Comparison of ENCODE assay signal across 8 mouse cellular contexts in genomic region chr11:61300716-61301392, GRCm38 (mm10). TPM values are rescaled to one million over a fixed set of nuclear protein-coding genes. Genes with fewer than 3 reads are reported as not detected.
DNase-seq lines count a peak whose midpoint lies in the region; ATAC-seq lines count a peak whose summit lies in the region.

No protein-coding gene starts in this region.

- peak; percentile 24 to 56 for DNase-seq in adrenal gland, adult (ENCODE audit: inconsistent age in 2 of 2, low spot score in 1 of 2)
- no peak for DNase-seq in adrenal gland, adult 8-10 months
- peak; percentile 27 for DNase-seq in hindbrain, embryonic 10.5 days (ENCODE audit: low spot score)
- peak; percentile 5 for DNase-seq in liver, embryonic 13.5 days
- no peak for DNase-seq in spleen, postnatal 36 days (ENCODE audit: low spot score in 2 of 2)
- no peak for DNase-seq in layer of hippocampus, adult 9-11 months
- DNase-seq in left cerebral cortex, postnatal 25 days (ENCODE audit: low spot score in 2 of 2): no peak

- intact Hi-C loops in left cerebral cortex, postnatal 25 days (cut with DNase I): no loop called here

- WGBS in hindbrain, embryonic 10.5 days: 13% methylated on average over 15 of the region's 16 CpGs
- WGBS in liver, embryonic 13.5 days (ENCODE audit: insufficient replicate concordance): 37% methylated on average over 12 of the region's 16 CpGs

- H3K9ac ChIP-seq in liver, embryonic 13.5 days: peak overlapping the region; percentile 22; the same call in 1 of the 2 replicates

- no peaks in the 10 kb centered on the region for H3K36me3 ChIP-seq in hindbrain, embryonic 10.5 days
- H3K36me3 ChIP-seq in liver, embryonic 13.5 days: no peaks in the 10 kb centered on the region

- peaks cover 8% of the 10 kb centered on the region; the same call in 1 of the 2 replicates for H3K4me1 ChIP-seq in brown adipose tissue, adult 24 weeks (ENCODE audit: control insufficient read depth, insufficient read depth, insufficient read length, low read length)
- H3K4me1 ChIP-seq in hindbrain, embryonic 10.5 days (replicated peaks): peaks cover 26% of the 10 kb centered on the region
- H3K4me1 ChIP-seq in liver, embryonic 13.5 days (replicated peaks): peaks cover 14% of the 10 kb centered on the region

- H3K4me2 ChIP-seq in liver, embryonic 13.5 days: peak overlapping the region; percentile 52

- no peaks in the 10 kb centered on the region for H3K27me3 ChIP-seq in hindbrain, embryonic 10.5 days (ENCODE audit: insufficient read depth, poor library complexity, severe bottlenecking)
- no peaks in the 10 kb centered on the region for H3K27me3 ChIP-seq in liver, embryonic 13.5 days

- peak overlapping the region; percentile 31 for H3K4me3 ChIP-seq in brown adipose tissue, adult 24 weeks (ENCODE audit: insufficient read depth, low read depth, low read length)
- H3K4me3 ChIP-seq in hindbrain, embryonic 10.5 days: peak overlapping the region; percentile 20; the same call in 1 of the 2 replicates
- H3K4me3 ChIP-seq in liver, embryonic 13.5 days (replicated peaks): peak overlapping the region; percentile 10; the same call in 1 of the 2 replicates

- peaks cover 5% of the 10 kb centered on the region for H3K9me3 ChIP-seq in hindbrain, embryonic 10.5 days
- H3K9me3 ChIP-seq in liver, embryonic 13.5 days (replicated peaks): no peaks in the 10 kb centered on the region

- peak; percentile 63; the same call in 1 of the 2 replicates for ATAC-seq in liver, embryonic 13.5 days (ENCODE audit: low read depth)

- H3K27ac ChIP-seq in brown adipose tissue, adult 24 weeks (replicated peaks; ENCODE audit: low read depth, low read length): peak overlapping the region; percentile 81
- peak overlapping the region; percentile 70 for H3K27ac ChIP-seq in hindbrain, embryonic 10.5 days
- H3K27ac ChIP-seq in liver, embryonic 13.5 days: no peak overlapping the region

RNA-seq across cellular contexts. Expression of gene Aldh3a2, which starts 33.6 kb away (rescaled TPM):
- 10 to 100 TPM; 54.6 to 81.7 (median 68.1) TPM for total RNA-seq in adrenal gland, adult 8-10 months (2022)
- polyA plus RNA-seq in brown adipose tissue, adult 24 weeks (2012; ENCODE audit: insufficient read depth, insufficient read length, missing spikeins): 25.9 and 29.9 TPM in 2 replicates
- polyA plus RNA-seq in hindbrain, embryonic 10.5 days (2016; fragmentation: Nextera tagmentation; extraction: Ambion mirVana): 22.6 and 23.6 TPM in 2 replicates
- polyA plus RNA-seq in liver, embryonic 13.5 days (2015; fragmentation: Nextera tagmentation; extraction: Ambion mirVana): 21.1 and 24.2 TPM in 2 replicates
- total RNA-seq in left cerebral cortex, postnatal 25 days (2021): 10 to 100 TPM; 48.2 to 49.2 TPM

RNA-seq across cellular contexts. Expression of gene Slc47a2, which starts 41.8 kb away (rescaled TPM):
- total RNA-seq in adrenal gland, adult 8-10 months (2022): not detected
- not detected in 2 replicates for polyA plus RNA-seq in brown adipose tissue, adult 24 weeks (2012; ENCODE audit: insufficient read depth, insufficient read length, missing spikeins)
- polyA plus RNA-seq in hindbrain, embryonic 10.5 days (2016; fragmentation: Nextera tagmentation; extraction: Ambion mirVana): not detected in 2 replicates
- 0.06 and 0.09 TPM in 2 replicates for polyA plus RNA-seq in liver, embryonic 13.5 days (2015; fragmentation: Nextera tagmentation; extraction: Ambion mirVana)
- under 1 TPM; 0.14 to 0.37 TPM for total RNA-seq in left cerebral cortex, postnatal 25 days (2021)

Comparison
In these comparisons a context has a peak if more than half of its experiments do, and no peak if none do; other contexts are left out.
1. DNase-seq: peak in adrenal gland, adult (2 of 2), hindbrain, embryonic 10.5 days (single experiment) and liver, embryonic 13.5 days (single experiment); none in adrenal gland, adult 8-10 months (single experiment), spleen, postnatal 36 days (0 of 2), layer of hippocampus, adult 9-11 months (single experiment) and left cerebral cortex, postnatal 25 days (0 of 2).
2. Peak in every context shown above with its lines, with median percentiles within 50 percentile points of each other: H3K4me3 ChIP-seq.